Mouse (Mus musculus): ENCODE measurements at regions not wholly inside any gene's neighbourhood (a gene's known extent, or its start where the extent isn't known, plus 50 kb on each side); places are given as distances from the start of the nearest gene placed in this dataset.
A peak's percentile ranks its signal among the peaks of the same experiment; 100 is the strongest.

DNA sequence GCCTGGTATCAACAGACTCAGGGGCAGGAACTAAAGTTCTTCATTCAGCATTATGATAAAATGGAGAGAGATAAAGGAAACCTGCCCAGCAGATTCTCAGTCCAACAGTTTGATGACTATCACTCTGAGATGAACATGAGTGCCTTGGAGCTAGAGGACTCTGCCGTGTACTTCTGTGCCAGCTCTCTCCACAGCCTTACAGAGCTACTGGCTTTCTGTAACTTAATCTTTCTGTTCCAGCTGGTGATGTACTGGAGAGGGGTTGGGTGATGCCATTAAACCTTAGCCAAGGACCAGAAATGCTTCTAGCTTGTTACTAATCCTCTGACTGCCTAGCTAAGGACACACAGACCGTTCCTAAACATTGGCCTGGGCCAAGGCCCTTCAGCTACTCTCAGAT, 83.9 kb upstream of the 2210010C04Rik start:
- DNase-seq = no peak

DNA sequence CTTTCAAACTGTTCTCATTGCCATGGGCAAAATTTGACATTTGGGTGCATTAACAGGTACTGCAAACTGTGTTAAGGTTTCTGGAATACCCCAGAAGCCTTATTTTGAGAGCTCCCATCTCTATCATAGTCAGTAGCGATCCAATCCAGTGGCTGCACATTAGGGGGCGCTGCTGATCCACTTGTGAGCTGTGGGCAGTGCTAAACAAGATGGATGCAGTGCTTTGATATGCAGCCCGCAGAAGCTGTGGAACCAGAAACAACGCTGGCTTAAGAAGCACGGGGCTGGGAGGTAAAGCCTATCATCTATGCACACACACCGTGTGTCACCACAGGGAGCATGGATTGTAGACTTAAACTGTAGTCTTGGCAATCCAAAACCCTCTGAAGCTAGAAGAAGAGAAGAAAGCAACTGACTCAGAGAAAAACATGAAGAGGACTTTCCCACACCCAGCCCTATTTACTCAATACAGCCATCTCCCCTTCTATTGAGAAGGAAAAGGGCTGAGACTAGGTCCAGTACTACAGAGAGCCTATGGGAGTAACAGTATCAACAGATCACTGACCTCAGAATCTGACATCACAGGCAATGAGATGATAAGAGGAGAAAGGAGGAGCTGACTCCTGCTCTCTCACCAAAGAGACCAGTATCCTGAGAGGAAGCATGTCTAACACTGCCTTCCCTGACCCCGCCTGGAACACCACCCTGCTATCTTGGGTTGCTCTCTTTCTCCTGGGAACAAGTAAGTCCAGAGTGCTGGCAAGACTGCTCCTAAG, 83.1 kb upstream of the 2210010C04Rik start:
- DNase-seq = peak; percentile 66

DNA sequence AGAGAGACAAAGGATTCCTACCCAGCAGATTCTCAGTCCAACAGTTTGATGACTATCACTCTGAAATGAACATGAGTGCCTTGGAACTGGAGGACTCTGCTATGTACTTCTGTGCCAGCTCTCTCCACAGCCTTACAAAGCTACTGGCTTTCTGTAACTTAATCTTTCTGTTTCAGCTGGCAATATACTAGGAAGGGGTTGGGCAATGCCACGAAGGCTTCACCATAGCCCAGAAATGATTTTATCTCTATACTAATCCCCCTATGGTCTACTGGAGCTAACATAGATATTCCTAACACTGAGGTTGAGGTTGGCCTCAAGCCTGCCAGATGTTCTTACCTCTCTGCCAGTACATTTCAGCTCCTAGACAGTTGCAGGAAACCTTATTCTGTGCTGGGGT, 78.6 kb upstream of the 2210010C04Rik start:
- no peak for DNase-seq

DNA sequence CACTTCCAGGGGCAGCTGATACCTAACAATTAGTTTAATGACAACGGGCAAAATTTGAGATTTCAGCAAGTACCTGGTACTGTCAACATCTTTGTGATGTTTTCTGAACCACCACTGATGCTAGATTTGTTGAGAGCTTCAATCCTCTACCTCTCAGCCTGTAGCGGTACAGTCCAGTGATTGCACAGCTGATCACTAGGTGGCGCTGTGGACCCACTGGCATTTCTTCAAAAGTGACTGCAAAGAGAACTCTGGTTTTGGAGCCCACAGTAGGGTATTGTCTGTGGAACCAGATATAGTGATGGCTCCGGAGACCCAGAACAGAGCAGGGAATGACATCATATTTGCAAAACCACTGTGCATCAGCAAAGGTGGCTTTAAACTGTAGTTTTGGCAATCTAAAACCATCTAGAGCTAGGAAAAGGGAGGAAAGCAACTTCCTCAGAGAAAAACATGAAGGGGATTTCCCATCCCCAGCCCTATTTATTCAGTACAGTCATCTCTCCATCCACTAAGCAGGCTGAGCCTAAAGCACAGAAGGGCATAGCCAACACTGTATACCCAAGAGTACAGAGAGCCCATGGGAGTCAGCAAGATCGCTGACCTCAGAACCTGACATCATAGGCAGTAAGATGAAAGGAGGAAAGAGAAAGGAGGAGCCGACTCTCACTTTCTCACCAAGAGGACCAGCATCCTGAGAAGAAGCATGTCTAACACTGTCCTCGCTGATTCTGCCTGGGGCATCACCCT, 77.7 kb upstream of the 2210010C04Rik start:
- peak; percentile 38 for DNase-seq

DNA sequence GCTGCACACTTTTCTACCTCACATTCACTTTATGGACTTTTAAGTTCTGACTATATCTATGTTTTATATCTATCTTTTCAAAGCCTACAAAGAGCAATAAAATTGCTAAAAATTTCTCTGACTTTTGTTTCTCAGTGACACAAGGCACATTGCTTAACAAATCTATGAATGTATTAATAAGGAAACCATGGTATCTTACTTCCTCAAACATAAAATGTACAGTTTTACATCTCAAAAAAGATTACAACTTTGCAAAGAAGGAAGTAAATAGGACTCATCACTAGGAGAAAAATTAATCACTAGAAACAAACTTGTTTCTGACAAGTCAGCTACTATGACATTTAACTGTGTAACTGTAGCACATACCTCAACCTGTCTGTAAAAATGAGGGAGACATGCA, 76.5 kb upstream of the 2210010C04Rik start:
- DNase-seq = no peak

DNA sequence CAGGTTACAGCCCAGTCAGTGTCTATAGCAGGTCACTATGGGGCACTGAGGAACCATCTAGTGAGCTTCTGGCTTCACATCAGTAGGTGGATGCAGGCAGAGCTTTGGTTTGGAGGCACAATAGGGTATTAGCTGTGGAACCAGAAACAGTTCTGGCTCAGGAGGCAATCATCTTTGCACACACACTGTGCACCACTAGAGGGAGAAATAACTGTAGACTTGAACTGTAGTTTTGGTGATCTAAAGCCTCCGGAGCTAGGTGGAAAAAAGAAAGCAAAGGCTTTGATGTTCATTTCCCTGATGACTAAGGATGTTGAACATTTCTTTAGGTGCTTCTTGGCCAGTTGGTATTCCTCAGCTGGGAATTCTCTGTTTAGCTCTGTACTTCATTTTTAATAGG, 73.6 kb upstream of the 2210010C04Rik start:
- no peak for DNase-seq

DNA sequence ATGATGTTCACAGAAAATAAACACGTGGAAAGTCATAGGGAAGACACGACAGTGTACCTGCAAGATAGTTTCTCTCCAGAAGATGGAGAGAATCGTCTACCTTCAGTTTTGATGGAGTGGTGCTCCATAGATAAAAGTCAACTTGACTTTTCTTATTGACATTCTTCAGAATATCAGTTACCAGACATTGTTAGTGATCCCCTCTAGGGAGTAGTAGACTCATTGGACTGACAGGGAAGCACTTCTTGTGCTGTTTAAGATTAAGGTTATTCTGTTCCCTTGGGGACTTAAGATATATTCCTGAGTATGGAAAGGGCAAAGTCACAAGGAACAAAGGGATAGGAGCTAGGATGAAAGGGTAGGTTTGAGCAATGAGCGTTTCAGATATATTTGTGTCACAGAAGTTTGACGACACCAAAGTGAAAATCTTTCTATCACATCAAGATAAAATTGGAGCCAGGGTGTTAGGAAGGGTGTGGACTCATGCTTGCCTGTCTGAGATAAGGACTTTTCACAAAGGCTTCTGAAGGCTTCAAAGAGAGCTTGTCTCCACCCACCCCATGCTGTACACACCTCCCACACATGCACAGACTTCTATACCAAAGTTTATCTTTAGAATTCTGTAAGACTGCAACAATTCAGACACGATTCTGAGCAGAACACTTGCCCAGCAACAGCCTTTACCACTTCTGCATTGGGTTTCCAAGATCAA, 68.5 kb upstream of the 2210010C04Rik start:
- no peak for DNase-seq

DNA sequence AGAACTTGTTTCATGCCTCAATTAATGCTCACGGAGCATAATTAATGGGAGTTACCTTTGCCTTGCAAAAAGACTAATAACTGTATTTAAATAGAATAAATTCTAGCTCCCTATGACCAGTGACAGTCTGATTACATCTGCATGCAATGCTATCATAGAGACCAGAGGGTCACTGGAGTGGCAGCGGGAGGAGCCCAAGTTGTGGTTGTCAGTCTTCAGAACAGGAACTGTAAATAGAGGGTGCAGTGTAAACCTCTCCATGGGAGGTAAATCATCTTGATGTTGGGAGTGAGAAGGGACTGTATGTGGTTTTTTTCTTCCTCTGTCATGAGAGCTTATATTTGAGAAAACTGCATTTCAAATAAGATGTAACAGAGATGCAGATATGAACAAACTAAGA, 66.7 kb upstream of the 2210010C04Rik start:
- no peak for DNase-seq

DNA sequence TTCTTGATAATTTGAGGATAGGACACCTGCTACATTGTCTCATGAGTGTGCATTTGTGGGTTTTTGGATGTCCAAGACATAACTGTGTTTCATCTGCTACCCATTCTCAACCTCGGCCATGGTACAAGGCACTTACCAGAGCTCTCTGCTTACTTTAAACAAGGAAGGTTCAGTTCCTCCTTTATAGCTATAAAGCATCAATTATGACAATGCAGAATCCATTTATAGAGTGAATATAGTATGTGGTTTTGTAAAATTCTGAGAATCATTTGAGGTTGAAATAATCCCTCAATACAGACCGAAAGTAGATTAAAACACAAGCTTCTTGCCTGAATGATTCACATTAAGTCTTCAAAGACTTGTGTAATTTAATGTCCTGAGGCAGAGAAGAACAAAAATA, 64.9 kb upstream of the 2210010C04Rik start:
- DNase-seq = no peak

DNA sequence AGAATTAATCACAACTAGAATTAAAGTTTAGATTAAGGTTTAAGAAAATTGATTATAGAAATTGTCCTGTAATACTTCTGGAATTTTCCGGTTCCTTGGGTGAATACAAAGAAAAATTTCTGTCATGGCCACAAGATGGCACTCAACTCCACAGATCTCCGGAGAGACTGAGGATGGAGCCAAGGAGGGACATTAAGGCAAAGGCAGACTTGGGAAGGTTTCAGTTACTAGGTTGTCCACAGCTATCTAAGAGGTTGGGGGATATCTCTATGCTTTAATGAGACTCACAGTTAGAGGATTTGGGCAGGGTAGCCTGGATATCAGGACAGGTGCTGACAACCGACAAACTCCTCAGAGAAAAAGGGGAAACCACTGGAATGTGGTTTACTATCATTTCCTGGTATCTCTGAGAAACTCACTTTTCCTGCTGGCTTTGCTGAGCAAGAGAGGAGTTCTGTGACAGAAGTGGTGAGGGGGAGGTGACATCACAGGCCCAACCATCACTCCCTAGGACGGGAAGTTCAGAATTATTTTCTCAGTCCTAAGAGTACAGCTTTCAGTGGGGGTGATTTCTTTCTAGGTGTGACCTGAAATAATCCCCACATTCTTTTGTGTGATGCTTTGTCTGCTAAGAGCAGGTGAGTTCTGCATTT, 56.0 kb upstream of the 2210010C04Rik start:
- DNase-seq = no peak

Measured in kidney, adult 18-20 months (tissue).